Mouse (Mus musculus): ENCODE data around the gene Spib.

Spib gene

GRCm38 (mm10) chr7:44484841-44485571 is 46.9 kb downstream of the Spib start:
- DNase-seq: peak; percentile 78

GRCm38 (mm10) chr7:44484109-44484508 is 47.8 kb downstream of the Spib start:
- no peak for DNase-seq

GRCm38 (mm10) chr7:44482836-44483435 is 48.9 kb downstream of the Spib start:
- DNase-seq: no peak

All from kidney, postnatal 14 days (tissue).